ENCODE assay signal across 25 mouse cellular contexts in genomic region chr13:6516886-6517285, GRCm38 (mm10). TPM values are rescaled to one million over a fixed set of nuclear protein-coding genes. Genes with fewer than 3 reads are reported as not detected.
A peak's percentile ranks its signal among the peaks of the same experiment; 100 is the strongest.
DNase-seq lines count a peak whose midpoint lies in the region; ATAC-seq lines count a peak whose summit lies in the region.
"Had no signal": no experiment of that assay in that cellular context is flagged by ENCODE, and none has a peak within 500 bp of the region (broad histone marks: within the 10 kb centered on the region; RNA-seq: fewer than 3 reads in every experiment).

No protein-coding gene starts in this region.

- peak; percentile 24; the same call in 1 of the 2 replicates for ATAC-seq in granulocyte monocyte progenitor cell, adult 5-6 weeks (replicated peaks; ENCODE audit: poor library complexity, severe bottlenecking)
- no peak for ATAC-seq in monocyte, adult 5-6 weeks (replicated peaks; ENCODE audit: insufficient number of reproducible peaks, low FRiP score, low TSS enrichment, poor library complexity, severe bottlenecking)
- ATAC-seq: forebrain, embryonic 13.5 days; forebrain, embryonic 16.5 days; hindbrain, postnatal 0 days; inflammation-experienced regulatory T-cells, adult 6 months; intestine, embryonic 16.5 days had no signal

- peak; percentile 17 for DNase-seq in adrenal gland, adult 8-10 months
- DNase-seq in adrenal gland, postnatal 4 days (ENCODE audit: low spot score in 2 of 2) = no peak
- peak; percentile 10 for DNase-seq in 3T3-L1 (ENCODE audit: low read depth, low spot score)
- DNase-seq in 416B (ENCODE audit: low read depth) = peak; percentile 53
- no peak for DNase-seq in thymus, postnatal 36 days
- DNase-seq: B cell, adult 2 months; cerebellum, adult 11 months; cerebellum, adult 2 months; cerebellum, adult 9-11 months; cerebellum, postnatal 25 days; embryo, embryonic 11 days; gastrocnemius, postnatal 10 days; gastrocnemius, postnatal 36 days; heart, adult 18-20 months; heart, postnatal 14 days; heart, postnatal 4 days; kidney, adult 18-20 months; kidney, adult 9 months had no signal

RNA-seq across cellular contexts. Expression of gene Pitrm1, which starts 31.1 kb away (rescaled TPM):
- total RNA-seq in adrenal gland, adult 8-10 months (2022) = 100 to 1,000 TPM; 114 to 230 (median 168) TPM
- total RNA-seq in adrenal gland, postnatal 4 days (2021) = 100 to 1,000 TPM; 147 to 158 TPM
- total RNA-seq in granulocyte monocyte progenitor cell, adult 5-6 weeks (2014; fragmentation: Nextera tagmentation) = 49.8 and 68.7 TPM in 2 replicates
- total RNA-seq in granulocyte monocyte progenitor cell, adult 5-6 weeks (2017) = 66.1 and 86.7 TPM in 2 replicates
- total RNA-seq in monocyte, adult 5-6 weeks (2017) = 23.4 to 36.8 TPM (median 25.4 TPM) in 3 replicates

Comparison
In these comparisons a context has a peak if more than half of its experiments do, and no peak if none do; other contexts are left out.
1. DNase-seq: peak in adrenal gland, adult 8-10 months (single experiment), 3T3-L1 (single experiment) and 416B (single experiment); none in adrenal gland, postnatal 4 days (0 of 2) and thymus, postnatal 36 days (0 of 2).